Mouse (Mus musculus) T-helper 2 cell (primary cell): ENCODE measurements at regions not wholly inside any gene's neighbourhood (a gene's known extent, or its start where the extent isn't known, plus 50 kb on each side); places are given as distances from the start of the nearest gene placed in this dataset.
"Not testable (repeated sequence)": the region's sequence is repeated elsewhere in the genome, so short reads cannot be mapped to it uniquely, and the experiment has no call there.

Experiments
- in situ Hi-C: fragments of 300-600 bp; cut with MboI, MseI; formaldehyde crosslinking; loops from one replicate; pipeline ENCODE4 v1.15.1; 2025; ENCODE audit warnings: high pct_unique_total_duplicates

GRCm38 (mm10) chr11:10276224-10276623, 837.8 kb upstream of the Vwc2 start:
- in situ Hi-C loops: loop anchor here (25.0 kb wide), 1 partner anchor 1511 kb away; no protein-coding TSS in a partner anchor

- in situ Hi-C loops: loop anchor here (25.0 kb wide), 1 partner anchor 1504 kb away; no protein-coding TSS in a partner anchor
Measured at GRCm38 (mm10) chr11:10283553-10283952, 830.5 kb upstream of the Vwc2 start.

GRCm38 (mm10) chr11:10291996-10292395, 822.0 kb upstream of the Vwc2 start:
- in situ Hi-C loops: loop anchor here (25.0 kb wide), 1 partner anchor 1495 kb away; no protein-coding TSS in a partner anchor

GRCm38 (mm10) chr11:10309023-10309720, 804.9 kb upstream of the Vwc2 start:
- in situ Hi-C loops: no loop called here

- in situ Hi-C loops: no loop called here
Measured at GRCm38 (mm10) chr11:10317427-10317826, 796.6 kb upstream of the Vwc2 start.

GRCm38 (mm10) chr11:10318048-10318759, 795.8 kb upstream of the Vwc2 start:
- in situ Hi-C loops: no loop called here

GRCm38 (mm10) chr11:10330253-10330652, 783.8 kb upstream of the Vwc2 start:
- in situ Hi-C loops: not testable (repeated sequence)

- in situ Hi-C loops: no loop called here
Measured at GRCm38 (mm10) chr11:10337781-10338180, 776.2 kb upstream of the Vwc2 start.

GRCm38 (mm10) chr11:10372340-10372739, 741.7 kb upstream of the Vwc2 start:
- in situ Hi-C loops: no loop called here
